Mouse (Mus musculus): ENCODE results near the gene Mafk.
"Not testable (repeated sequence)": the region's sequence is repeated elsewhere in the genome, so short reads cannot be mapped to it uniquely, and the experiment has no call there.

The Mafk gene

DNA sequence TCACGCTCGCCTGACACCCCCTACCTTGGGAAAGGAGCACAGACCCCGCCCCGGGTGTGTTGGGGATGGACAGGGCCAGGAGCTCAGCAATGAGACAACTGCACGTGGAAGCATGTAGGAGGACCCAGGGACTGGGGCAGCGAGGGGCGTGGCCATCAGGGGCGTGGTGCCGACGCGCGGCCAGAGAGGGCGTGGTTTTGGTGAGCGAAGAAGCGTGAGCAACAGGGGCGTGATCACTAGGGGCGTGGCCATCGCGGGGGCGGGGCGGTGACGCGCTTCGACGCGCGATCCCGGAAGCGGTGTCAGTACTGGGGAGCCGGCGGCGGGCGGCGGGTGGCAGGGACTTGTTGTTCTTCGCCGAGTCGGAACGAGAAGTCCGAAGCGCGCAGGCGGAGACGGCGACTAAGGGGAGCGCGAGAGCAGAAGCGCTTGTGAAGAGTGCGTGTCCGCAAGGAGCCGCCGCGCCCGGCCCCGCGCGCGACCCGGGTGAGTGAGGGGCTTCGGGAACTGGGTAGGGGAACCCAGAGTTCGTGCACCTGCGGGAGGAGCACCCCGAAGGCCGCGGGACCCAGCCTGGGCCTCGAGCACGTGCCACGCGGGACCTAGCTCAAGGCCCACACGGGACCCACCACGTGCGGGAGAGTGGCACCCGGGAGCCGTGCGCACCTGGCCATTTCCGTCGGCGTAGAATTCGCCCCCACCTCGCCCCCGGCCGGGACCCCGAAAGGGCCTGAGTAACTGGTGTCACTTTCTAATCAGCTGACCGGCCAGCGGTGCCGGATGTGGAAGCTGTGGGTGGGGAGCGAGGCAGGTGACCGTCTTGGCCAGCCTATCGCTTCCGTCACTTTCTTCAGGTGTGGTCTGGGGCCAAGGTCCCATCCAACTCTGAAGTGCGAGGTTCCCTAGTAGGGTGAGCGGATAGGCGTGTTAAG, at the start of gene Mafk:
Mafk (plus strand) TSS at position 287 of the 932 bp plus-strand sequence.
- peak; percentile 99 for DNase-seq

GRCm38 (mm10) chr5:139742640-139743039, 48.7 kb upstream of the Mafk start:
- DNase-seq: not testable (repeated sequence)

GRCm38 (mm10) chr5:139745771-139746170, 45.5 kb upstream of the Mafk start:
- peak; percentile 79 for DNase-seq

- no peak for DNase-seq
Observed at GRCm38 (mm10) chr5:139749413-139750125, 41.7 kb upstream of the Mafk start.

DNA sequence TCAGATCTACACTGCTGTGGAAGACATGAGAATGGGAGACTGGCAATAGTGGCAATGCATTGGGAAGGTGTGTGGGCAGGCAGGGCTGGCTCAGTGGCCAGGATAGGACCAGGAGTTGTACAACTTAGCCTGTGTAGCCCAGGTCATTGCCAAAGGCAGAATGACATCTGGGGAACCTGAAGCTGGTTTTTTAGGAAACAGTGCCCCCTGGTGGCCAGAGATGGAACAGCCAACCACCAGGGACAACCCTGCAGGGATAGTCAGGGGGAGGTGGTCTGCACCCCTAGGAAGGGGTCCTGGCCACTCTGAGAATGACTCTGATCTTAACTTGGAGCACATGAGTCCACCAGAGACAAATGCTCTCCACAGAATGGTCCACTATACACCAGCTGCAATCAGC, 40.8 kb upstream of the Mafk start:
- DNase-seq: peak; percentile 65

- peak; percentile 50 for DNase-seq
Observed at GRCm38 (mm10) chr5:139754753-139755152, 36.6 kb upstream of the Mafk start.

DNA sequence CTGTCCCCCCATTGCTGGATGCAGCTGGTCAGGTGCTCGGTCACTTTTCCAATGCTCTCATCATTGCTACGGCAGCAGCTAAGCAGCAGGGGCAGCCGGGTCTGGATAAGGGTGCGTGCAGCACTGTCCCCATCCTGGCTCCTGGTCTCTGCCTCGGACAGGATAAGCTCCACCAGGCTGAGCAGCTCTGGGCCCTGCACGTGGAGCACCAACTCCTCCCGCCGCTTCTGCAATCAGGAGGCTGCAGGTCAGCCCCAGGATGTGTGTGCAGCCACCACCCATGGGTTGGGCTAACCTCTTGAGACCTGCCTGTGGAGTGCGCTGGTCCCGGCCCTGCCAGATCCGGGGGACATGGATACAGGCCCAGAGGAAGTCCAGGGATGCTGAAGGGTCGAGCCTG, 35.2 kb upstream of the Mafk start:
- no peak for DNase-seq

- no peak for DNase-seq
Observed at GRCm38 (mm10) chr5:139756586-139756985, 34.7 kb upstream of the Mafk start.

- no peak for DNase-seq
Observed at GRCm38 (mm10) chr5:139758096-139758495, 33.2 kb upstream of the Mafk start.

GRCm38 (mm10) chr5:139764296-139764695, 27.0 kb upstream of the Mafk start:
- peak; percentile 47 for DNase-seq

DNA sequence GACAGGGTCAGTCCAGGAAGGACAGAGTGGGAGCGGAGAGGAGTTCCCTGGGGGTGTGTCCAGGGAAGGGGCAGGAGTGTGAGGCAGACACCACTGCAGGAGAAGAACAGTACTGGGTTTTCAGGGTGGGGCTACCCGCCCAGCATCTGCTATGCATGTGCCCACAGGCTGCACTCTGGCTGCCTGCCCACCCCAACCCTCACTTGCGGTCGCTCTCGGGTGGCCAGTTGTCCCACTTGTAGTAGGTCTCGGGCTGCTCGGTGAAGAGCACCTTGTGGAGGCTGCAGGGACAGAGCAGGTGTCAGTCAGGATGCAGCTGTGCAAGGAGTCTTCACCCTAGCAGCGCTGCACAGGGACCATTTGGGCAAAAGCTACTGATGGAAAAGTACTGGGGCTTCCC, 23.1 kb upstream of the Mafk start:
- no peak for DNase-seq

GRCm38 (mm10) chr5:139775216-139775926, 15.9 kb upstream of the Mafk start, which contains the start of gene Ints1:
TSS of gene Ints1 (minus strand) at chr5:139775674.
- DNase-seq: peak; percentile 98

DNA sequence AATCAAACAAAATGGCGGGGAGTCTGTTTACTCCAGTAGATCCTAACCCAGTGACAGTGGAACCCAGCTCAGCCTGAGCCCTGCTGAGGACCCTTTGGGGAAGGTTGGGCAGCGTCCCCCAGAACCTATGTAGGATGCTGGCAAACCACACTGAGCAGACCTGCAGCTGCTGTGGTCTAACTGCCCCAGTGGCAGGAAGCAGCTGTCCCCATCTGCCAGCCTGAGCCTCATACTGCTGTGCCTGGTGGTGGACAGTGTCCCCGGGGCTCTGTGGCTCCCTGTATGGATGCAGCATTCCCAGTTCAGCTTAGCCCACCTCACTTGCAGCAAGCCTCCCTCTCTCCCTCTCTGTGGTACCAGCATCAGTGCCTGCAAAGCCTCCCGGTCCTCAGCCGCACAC, 14.3 kb upstream of the Mafk start:
- DNase-seq: peak; percentile 75

GRCm38 (mm10) chr5:139781406-139781805, 9.9 kb upstream of the Mafk start:
- no peak for DNase-seq

DNA sequence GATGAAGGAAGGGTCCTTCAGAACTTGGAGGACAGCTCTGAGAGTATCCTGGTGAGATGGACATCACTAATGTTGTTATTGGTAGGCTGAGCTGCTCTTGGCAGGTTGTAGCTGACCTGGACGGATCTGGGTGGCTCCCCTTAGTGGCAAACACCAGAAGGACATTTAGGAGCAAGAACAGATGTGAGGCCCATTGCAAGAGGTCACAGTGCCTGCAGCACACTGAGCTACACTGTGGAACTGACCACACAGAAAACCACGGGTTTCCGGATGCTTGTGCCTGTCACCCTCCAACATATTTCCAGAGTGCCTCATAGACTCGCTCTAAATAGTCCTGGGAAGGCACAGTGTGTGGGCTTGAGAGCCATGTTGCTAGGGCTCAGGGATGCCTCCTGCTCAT, 1.8 kb upstream of the Mafk start:
- no peak for DNase-seq

DNA sequence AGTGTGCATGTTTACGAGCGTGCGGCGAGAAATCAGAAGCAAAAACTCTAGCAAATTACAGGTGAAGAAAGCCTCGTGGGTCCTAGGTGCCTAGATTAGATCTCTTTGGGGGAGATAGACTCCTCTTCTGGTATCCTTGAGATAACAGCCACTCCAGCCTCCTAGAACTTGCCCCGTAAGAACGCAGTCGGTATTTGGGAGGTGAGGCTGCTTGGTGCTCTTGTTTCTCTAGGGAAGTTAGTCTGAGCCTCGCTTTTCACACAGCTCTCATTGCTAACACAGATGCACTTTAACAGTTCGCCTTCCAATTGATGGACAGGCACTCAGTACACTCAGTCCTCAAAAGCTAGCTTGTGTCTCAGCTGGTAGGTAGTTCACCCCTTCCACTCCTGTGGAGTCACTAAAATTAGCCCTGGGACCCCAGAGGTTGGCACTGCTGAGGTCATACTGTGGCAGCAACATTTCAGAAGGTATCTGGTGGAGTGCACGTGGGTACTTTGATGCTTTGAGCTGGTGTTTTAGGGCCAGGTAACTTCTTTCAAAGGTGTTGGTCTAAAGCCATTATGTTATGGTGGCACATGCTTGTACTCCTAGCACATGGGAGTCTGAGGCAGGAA, 954 bp downstream of the Mafk start:
- no peak for DNase-seq

- DNase-seq: no peak
Observed at GRCm38 (mm10) chr5:139792966-139793337, 1.6 kb downstream of the Mafk start.

DNA sequence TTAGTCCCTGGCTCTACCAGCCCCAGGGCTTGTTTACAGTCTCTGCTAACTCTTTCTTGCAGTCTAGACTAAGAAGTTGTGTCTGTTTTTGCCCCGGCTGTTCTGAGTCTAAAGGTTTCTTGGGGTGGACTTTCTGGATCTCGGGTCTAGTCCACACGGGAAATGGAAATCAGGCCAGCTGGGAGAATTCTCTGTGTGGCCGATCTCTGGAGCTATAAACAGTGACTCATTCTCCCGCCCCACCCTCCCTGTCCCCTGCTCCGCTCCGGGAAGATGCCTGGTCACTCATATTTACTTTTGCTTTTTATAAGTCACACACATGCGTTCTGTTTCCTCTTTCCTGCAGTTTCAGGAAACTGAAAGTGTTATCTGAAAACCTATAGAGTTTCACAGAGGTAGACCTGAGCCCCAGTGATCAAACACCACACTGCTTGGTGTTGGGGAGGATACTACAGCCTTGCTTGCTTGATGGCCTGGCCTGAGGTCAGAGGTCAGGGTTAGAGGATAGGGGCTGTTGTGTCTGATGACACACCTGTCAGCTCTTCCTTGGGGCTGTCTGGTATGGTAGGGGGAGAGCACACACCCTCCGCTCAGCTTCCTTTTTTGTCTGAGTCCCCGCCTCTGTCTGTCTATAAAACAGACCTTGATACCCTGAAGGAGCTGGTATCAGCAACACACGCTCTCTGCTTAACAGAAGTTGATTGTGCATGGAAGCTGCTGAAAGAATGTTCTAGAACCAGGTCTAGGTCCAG, 2.2 kb downstream of the Mafk start:
- DNase-seq: no peak

- DNase-seq: no peak
Observed at GRCm38 (mm10) chr5:139794137-139794536, 2.8 kb downstream of the Mafk start.

- no peak for DNase-seq
Observed at GRCm38 (mm10) chr5:139794938-139795337, 3.6 kb downstream of the Mafk start.

DNA sequence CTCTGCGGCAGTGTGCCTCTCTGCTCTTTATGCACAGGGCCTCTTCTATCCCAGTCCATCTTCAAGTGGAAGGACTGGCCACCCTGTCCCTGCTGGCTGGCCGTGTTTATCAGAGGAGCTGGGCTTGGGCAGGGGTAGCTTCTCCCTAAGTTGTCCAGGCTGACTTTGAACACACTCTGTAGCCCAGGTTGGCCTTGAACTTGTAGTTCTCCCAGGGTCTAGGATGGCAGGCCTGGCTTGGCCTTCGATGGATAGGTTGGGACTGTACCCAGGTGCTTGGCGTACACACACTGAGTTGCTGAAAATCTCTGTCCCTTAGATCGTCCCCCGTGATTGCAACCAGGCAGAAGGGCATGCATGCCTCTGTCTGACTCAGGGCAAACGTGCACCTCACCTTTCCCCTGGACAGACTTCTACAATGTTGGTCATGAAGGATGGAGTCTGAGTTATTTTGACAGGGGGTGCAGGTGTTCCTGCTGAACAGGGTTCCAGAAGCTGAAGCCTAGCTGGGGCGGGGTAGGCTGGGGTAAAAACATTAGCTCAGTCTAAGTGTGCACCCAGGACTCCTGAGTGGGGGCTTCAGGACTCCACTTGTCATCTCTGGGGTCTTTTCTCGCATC, 4.8 kb downstream of the Mafk start:
- no peak for DNase-seq

- no peak for DNase-seq
Observed at GRCm38 (mm10) chr5:139796900-139797299, 5.6 kb downstream of the Mafk start.
